28 mouse cellular contexts compared by ENCODE assay signal in genomic region chr4:71480960-71481359, GRCm38 (mm10).
"Had no signal": no experiment of that assay in that cellular context is flagged by ENCODE, and none has a peak within 500 bp of the region (broad histone marks: within the 10 kb centered on the region; RNA-seq: fewer than 3 reads in every experiment).

No protein-coding gene starts in this region.

- ATAC-seq: hindbrain, embryonic 16.5 days; inflammation-experienced regulatory T-cells, adult 6 months; intestine, embryonic 15.5 days; intestine, postnatal 0 days had no signal

- H3K4me2 ChIP-seq: heart, embryonic 12.5 days; hindbrain, embryonic 12.5 days; hindbrain, embryonic 14.5 days; intestine, embryonic 15.5 days; kidney, embryonic 15.5 days; limb, embryonic 12.5 days; liver, embryonic 11.5 days; liver, embryonic 13.5 days; liver, embryonic 15.5 days had no signal

- H3K36me3 ChIP-seq: heart, embryonic 10.5 days; heart, embryonic 12.5 days; hindbrain, embryonic 10.5 days; hindbrain, embryonic 12.5 days; intestine, embryonic 15.5 days; kidney, embryonic 15.5 days; limb, embryonic 10.5 days; limb, embryonic 12.5 days; liver, embryonic 13.5 days; liver, embryonic 15.5 days had no signal

- H3K9me3 ChIP-seq: heart, embryonic 10.5 days; heart, embryonic 12.5 days; hindbrain, embryonic 10.5 days; hindbrain, embryonic 12.5 days; intestine, embryonic 15.5 days; kidney, embryonic 15.5 days; limb, embryonic 10.5 days; limb, embryonic 12.5 days; liver, embryonic 13.5 days; liver, embryonic 15.5 days had no signal

- H3K27me3 ChIP-seq: heart, embryonic 12.5 days; intestine, embryonic 15.5 days; kidney, embryonic 15.5 days; limb, embryonic 12.5 days; liver, embryonic 13.5 days; liver, embryonic 15.5 days had no signal

- DNase-seq: gastrocnemius, adult 2 months; gastrocnemius, postnatal 10 days; gastrocnemius, postnatal 25 days; heart, adult 18-20 months; heart, postnatal 10 days; heart, postnatal 4 days; kidney, adult 2 months; kidney, adult 9 months; kidney, postnatal 14 days; kidney, postnatal 36 days; liver; liver, embryonic 13.5 days had no signal

- H3K9ac ChIP-seq: heart, embryonic 12.5 days; hindbrain, embryonic 12.5 days; hindbrain, embryonic 14.5 days; intestine, embryonic 15.5 days; kidney, embryonic 15.5 days; limb, embryonic 12.5 days; liver, embryonic 13.5 days; liver, embryonic 15.5 days had no signal

- H3K4me1 ChIP-seq: heart, embryonic 12.5 days; intestine, embryonic 15.5 days; liver, embryonic 13.5 days; liver, embryonic 15.5 days had no signal

- H3K27ac ChIP-seq: gastrocnemius, adult 2 months; heart, embryonic 10.5 days; hindbrain, embryonic 12.5 days; hindbrain, embryonic 14.5 days; intestine, embryonic 15.5 days; kidney, embryonic 15.5 days; kidney, postnatal 0 days; left cerebral cortex, adult 2 months; limb, embryonic 10.5 days; limb, embryonic 12.5 days; liver, embryonic 13.5 days; liver, embryonic 15.5 days had no signal

- H3K4me3 ChIP-seq: gastrocnemius, adult 2 months; heart, embryonic 10.5 days; heart, embryonic 12.5 days; hindbrain, embryonic 10.5 days; hindbrain, embryonic 12.5 days; intestine, embryonic 15.5 days; kidney, embryonic 15.5 days; left cerebral cortex, adult 2 months; limb, embryonic 10.5 days; limb, embryonic 12.5 days; liver, embryonic 13.5 days; liver, embryonic 15.5 days had no signal
